Mouse (Mus musculus) CH12.LX (cell line): ENCODE results near the gene C8g. TPM values are rescaled to one million over a fixed set of nuclear protein-coding genes. Genes with fewer than 3 reads are reported as not detected.

Source experiments
- DNase-seq: peaks from one replicate; pipeline ENCODE4 v3.0.0-alpha.2; 2013; ENCODE audit errors: extremely low read depth
- H3K27ac ChIP-seq: 2 replicates; pipeline ENCODE4 v1.5.1; 2012; ENCODE audit warnings: low read depth, mild to moderate bottlenecking, control low read depth, moderate library complexity; ENCODE audit not compliant: insufficient read depth
- H3K27me3 ChIP-seq: replicated peaks from 2 replicates; pipeline ENCODE3; 2012; ENCODE audit warnings: inconsistent platforms
- H3K36me3 ChIP-seq, 2 experiments: replicated peaks in 1 of 2; 2 replicates each; pipeline versions ENCODE3 to v1.6.1; 2012; ENCODE audit warnings: inconsistent platforms in 1 of 2, low read length in 1 of 2, mild to moderate bottlenecking in 1 of 2, mixed read lengths in 1 of 2, moderate library complexity in 1 of 2; ENCODE audit not compliant: control insufficient read depth in 1 of 2, insufficient read depth in 1 of 2
- H3K4me1 ChIP-seq, 2 experiments: 2 replicates each; pipeline ENCODE4 v1.6.1; 2012; ENCODE audit warnings: inconsistent platforms in 1 of 2, moderate library complexity in 1 of 2; ENCODE audit not compliant: insufficient read depth in 2 of 2, control insufficient read depth in 1 of 2
- H3K4me2 ChIP-seq: 2 replicates; pipeline ENCODE4 v1.6.1; 2012; ENCODE audit warnings: low read depth, mild to moderate bottlenecking, control low read depth; ENCODE audit not compliant: poor library complexity, insufficient read depth, severe bottlenecking
- H3K4me3 ChIP-seq, 3 experiments: fragments of 150-350 bp in 1 of 3; sonication (generic) in 1 of 3; replicated peaks in 1 of 3; 2 replicates each; pipeline versions ENCODE3 to v1.5.1; 2011 to 2012; ENCODE audit warnings: low read depth in 2 of 3, low read length in 2 of 3, mild to moderate bottlenecking in 2 of 3, moderate library complexity in 2 of 3, control low read depth in 1 of 3, improper control_type of control experiment in 1 of 3, inconsistent platforms in 1 of 3, mixed read lengths in 1 of 3; ENCODE audit not compliant: poor library complexity in 1 of 3
- H3K79me2 ChIP-seq: replicated peaks from 2 replicates; pipeline ENCODE4 v1.6.1; 2012; ENCODE audit warnings: mild to moderate bottlenecking, moderate library complexity; ENCODE audit not compliant: control insufficient read depth, poor library complexity, insufficient read depth, severe bottlenecking; ENCODE audit errors: extremely low read depth
- H3K9ac ChIP-seq: 2 replicates; pipeline ENCODE4 v1.6.1; 2012; ENCODE audit warnings: low read depth, mild to moderate bottlenecking, control low read depth, moderate library complexity; ENCODE audit not compliant: insufficient read depth
- H3K9me3 ChIP-seq: replicated peaks from 2 replicates; pipeline ENCODE3; 2012; ENCODE audit warnings: low read length, inconsistent platforms, mixed read lengths
- BHLHE40 ChIP-seq: IDR thresholded peaks from 2 replicates; pipeline ENCODE4 v1.6.1; 2011; ENCODE audit warnings: mild to moderate bottlenecking, low read depth, low read length, improper control_type of control experiment
- CHD1 ChIP-seq: IDR thresholded peaks from 2 replicates; pipeline ENCODE4 v1.6.1; 2012; ENCODE audit warnings: low read depth, low read length, improper control_type of control experiment, inconsistent platforms
- ETS1 ChIP-seq: conservative IDR thresholded peaks from 2 replicates; pipeline ENCODE4 v1.6.1; 2012; ENCODE audit warnings: low read depth, mild to moderate bottlenecking, inconsistent platforms, low read length, improper control_type of control experiment, moderate library complexity
- HCFC1 ChIP-seq: IDR thresholded peaks from 2 replicates; pipeline ENCODE4 v1.6.1; 2012; ENCODE audit warnings: low read depth, mild to moderate bottlenecking, inconsistent platforms, low read length, improper control_type of control experiment
- JUN ChIP-seq: IDR thresholded peaks from 2 replicates; pipeline ENCODE4 v1.6.1; 2011; ENCODE audit warnings: low read depth, mild to moderate bottlenecking, low read length, improper control_type of control experiment, moderate library complexity; ENCODE audit not compliant: insufficient read depth
- MAX ChIP-seq: IDR thresholded peaks from 2 replicates; pipeline ENCODE4 v1.6.1; 2011; ENCODE audit warnings: low read length, improper control_type of control experiment
- MXI1 ChIP-seq: IDR thresholded peaks from 2 replicates; pipeline ENCODE4 v1.6.1; 2011; ENCODE audit warnings: mild to moderate bottlenecking, low read depth, low read length, improper control_type of control experiment
- MYC ChIP-seq: IDR thresholded peaks from 2 replicates; pipeline ENCODE4 v1.6.1; 2011; ENCODE audit warnings: low read depth, mild to moderate bottlenecking, improper control_type of control experiment, low read length
- POLR2A ChIP-seq: IDR thresholded peaks from 2 replicates; pipeline ENCODE4 v1.6.1; 2011; ENCODE audit warnings: low read depth, mild to moderate bottlenecking, improper control_type of control experiment, low read length
- RCOR1 ChIP-seq: conservative IDR thresholded peaks from 2 replicates; pipeline ENCODE4 v1.6.1; 2012; ENCODE audit warnings: low read depth, mild to moderate bottlenecking, inconsistent platforms, low read length, improper control_type of control experiment
- SIN3A ChIP-seq: IDR thresholded peaks from 2 replicates; pipeline ENCODE4 v1.6.1; 2012; ENCODE audit warnings: low read length, improper control_type of control experiment, inconsistent platforms
- TCF12 ChIP-seq: IDR thresholded peaks from 2 replicates; pipeline ENCODE4 v1.6.1; 2014; ENCODE audit warnings: low read depth, mild to moderate bottlenecking, inconsistent platforms, low read length, improper control_type of control experiment
- UBTF ChIP-seq: IDR thresholded peaks from 2 replicates; pipeline ENCODE4 v1.6.1; 2012; ENCODE audit warnings: low read depth, mild to moderate bottlenecking, inconsistent platforms, low read length, improper control_type of control experiment, moderate library complexity
- USF1 ChIP-seq: IDR thresholded peaks from 2 replicates; pipeline ENCODE4 v1.6.1; 2014; ENCODE audit warnings: low read depth, mild to moderate bottlenecking, inconsistent platforms, low read length, improper control_type of control experiment
- ZNF384 ChIP-seq: IDR thresholded peaks from 2 replicates; pipeline ENCODE4 v1.6.1; 2012; ENCODE audit warnings: low read depth, low read length, improper control_type of control experiment, inconsistent platforms
- dilution Hi-C: fragments of 300-500 bp; cut with MboI; formaldehyde crosslinking; loops from 2 replicates; pipeline ENCODE4 v1.14.3; 2020; ENCODE audit warnings: low sequenced_read_pairs; ENCODE audit not compliant: extremely low pct_unique_long_range_greater_than_20kb, extremely low pct_ligation_motif_present
- in situ Hi-C: fragments of 300-500 bp; cut with MboI; formaldehyde crosslinking; loops from 3 replicates; pipeline ENCODE4 v1.14.3; 2019; ENCODE audit warnings: low sequenced_read_pairs, low pct_ligation_motif_present, low pct_unique_long_range_greater_than_20kb, mixed read lengths
- polyA plus RNA-seq: library from polyadenylated mRNA; unstranded; fragments of >175 nt; gene quantifications from 2 replicates; pipeline ENCODE4 v1.2.1, GENCODE M21; 2012; ENCODE audit warnings: low read depth; ENCODE audit not compliant: insufficient read length
- total RNA-seq, 2 experiments: library from RNA; depleted of rRNA; stranded (reverse); fragments of 300-350 nt in 1 of 2; fragments of >200 nt in 1 of 2; gene quantifications; 2 replicates each; pipeline ENCODE4 v1.2.3; 2012 to 2014

The C8g gene
- total and polyA plus RNA-seq, 3 experiments: 1.2 to 2.7 (median 1.7) TPM

DNA sequence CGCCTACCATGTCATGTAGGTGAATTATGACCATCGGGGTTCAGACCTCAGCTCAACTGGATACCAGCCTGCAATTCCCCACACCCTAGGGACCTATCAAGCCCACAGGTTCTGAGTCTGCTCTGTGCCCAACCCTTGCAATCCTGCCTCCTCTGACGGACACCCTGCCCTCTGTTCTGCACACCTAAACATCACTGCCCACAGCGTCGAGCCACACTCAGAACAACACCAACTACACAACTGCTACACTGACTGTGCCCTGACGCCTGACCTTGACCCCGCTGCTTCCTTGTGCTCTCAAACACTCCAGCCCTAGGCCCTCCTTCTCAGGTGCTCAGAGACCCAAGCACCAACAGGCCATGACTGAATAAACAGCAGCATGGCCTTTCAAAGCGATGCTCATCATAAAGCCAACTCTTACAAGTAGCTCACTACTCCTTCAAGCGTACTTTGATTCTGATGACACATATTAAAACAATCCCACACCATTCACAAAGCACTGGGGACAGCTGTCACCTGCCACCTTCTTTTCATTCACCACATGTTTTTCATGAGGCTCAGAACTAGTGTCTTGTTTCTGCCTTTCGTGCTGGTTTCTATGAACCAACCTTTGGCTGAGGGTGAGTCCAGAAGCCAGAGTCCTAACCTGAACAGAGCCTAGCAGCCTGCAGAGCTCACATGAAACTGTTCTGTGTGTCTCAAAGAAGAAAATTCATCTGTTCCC, 40.3 kb upstream of the C8g start:
- H3K27me3 ChIP-seq: no peaks in the 10 kb centered on the region
- H3K4me3 ChIP-seq: peak overlapping the region in 1 of 3 experiments; percentile 17
- DNase-seq: no peak
- in situ Hi-C loops: no loop called here
- peaks cover 36 to 84% of the 10 kb centered on the region in 2 experiments for H3K4me1 ChIP-seq
- peaks cover 78% of the 10 kb centered on the region for H3K79me2 ChIP-seq
- no peaks in the 10 kb centered on the region for H3K9me3 ChIP-seq
- no peak overlapping the region for H3K9ac ChIP-seq
- no peak overlapping the region; the same call in 1 of the 2 replicates for H3K4me2 ChIP-seq
- H3K36me3 ChIP-seq: peaks cover 21 to 67% of the 10 kb centered on the region in 2 experiments
- peak; percentile 40; the same call in 1 of the 2 replicates for TF ChIP-seq SIN3A
- no peak for TF ChIP-seq JUN
- TF ChIP-seq MAX: no peak
- TF ChIP-seq TCF12: 0 out of 2 replicates have a peak, but pooled peaks have one; percentile 29
- TF ChIP-seq ETS1: peak; percentile 26; the same call in 1 of the 2 replicates
- no peak for TF ChIP-seq USF1
- 0 out of 2 replicates have a peak, but pooled peaks have one; percentile 37 for TF ChIP-seq MXI1
- TF ChIP-seq BHLHE40: peak; percentile 49; the same call in 1 of the 2 replicates
- TF ChIP-seq POLR2A: no peak
- TF ChIP-seq ZNF384: no peak
- no peak for TF ChIP-seq CHD1
- no peak for TF ChIP-seq RCOR1
- TF ChIP-seq MYC: 0 out of 2 replicates have a peak, but pooled peaks have one; percentile 26
- TF ChIP-seq, all 38 proteins: peak for 6
- dilution Hi-C loops: no loop called here
- peak overlapping the region; percentile 18; the same call in 1 of the 2 replicates for H3K27ac ChIP-seq

DNA sequence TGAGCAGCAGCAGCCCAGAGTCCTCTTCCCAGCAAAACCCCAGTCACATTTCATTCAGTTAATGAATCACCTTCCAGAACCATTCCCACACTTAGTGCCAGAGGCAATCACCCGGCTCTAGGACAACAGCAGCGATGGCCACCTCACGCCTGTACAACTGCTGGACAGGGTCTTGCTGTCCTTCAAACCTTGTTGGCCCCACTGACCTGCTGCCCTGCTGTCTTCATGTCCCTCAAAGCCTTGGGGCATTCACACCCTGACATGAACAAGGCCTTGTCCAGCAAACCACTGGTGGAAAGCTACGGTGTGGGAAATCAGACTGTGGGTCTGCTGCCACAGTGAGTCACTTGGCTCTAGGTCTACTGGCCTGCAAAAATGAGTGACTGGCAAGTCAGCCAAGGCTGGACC, 39.0 kb upstream of the C8g start:
- peaks cover 72% of the 10 kb centered on the region for H3K79me2 ChIP-seq

More for the DNA sequence above, 39.0 kb upstream of the C8g start:
- Histone ChIP-seq H3K27me3 (no peaks in the 10 kb centered on the region), H3K4me1 (peaks cover 37 to 88% of the 10 kb centered on the region in 2 experiments), H3K36me3 (peaks cover 31 to 79% of the 10 kb centered on the region in 2 experiments), H3K9me3 (no peaks in the 10 kb centered on the region), H3K9ac (no peak overlapping the region), H3K4me2 (no peak overlapping the region), H3K4me3 (no peak overlapping the region), H3K27ac (no peak overlapping the region)
- no peak for DNase-seq
- no peak for TF ChIP-seq UBTF
- TF ChIP-seq HCFC1: no peak
- no peak for TF ChIP-seq TCF12
- dilution Hi-C loops (no loop called here), in situ Hi-C loops (no loop called here)
